In genomic region chr5:122136508-122137408, GRCm38 (mm10) we compare ENCODE assay signal across 12 mouse cellular contexts. TPM values are rescaled to one million over a fixed set of nuclear protein-coding genes. Genes with fewer than 3 reads are reported as not detected.
A peak's percentile ranks its signal among the peaks of the same experiment; 100 is the strongest.
DNase-seq lines count a peak whose midpoint lies in the region; ATAC-seq and TF ChIP-seq lines count a peak whose summit lies in the region.
"Had no signal": no experiment of that assay in that cellular context is flagged by ENCODE, and none has a peak within 500 bp of the region (broad histone marks: within the 10 kb centered on the region; RNA-seq: fewer than 3 reads in every experiment).

No protein-coding gene starts in this region.

- TF ChIP-seq EP300 in liver, postnatal 0 days (IDR thresholded peaks at IDR 0.05; ENCODE audit: low read depth), result peak; percentile 88

- TF ChIP-seq CTCF in liver, postnatal 0 days (IDR thresholded peaks at IDR 0.05; ENCODE audit: low read depth), result no peak

- peak; percentile 42 for DNase-seq in spleen, adult 12 weeks (ENCODE audit: low spot score)
- DNase-seq in spleen, postnatal 14 days (ENCODE audit: low spot score in 2 of 2), result no peak
- DNase-seq in liver, postnatal 0 days, result peak; percentile 65
- peak; percentile 90 for DNase-seq in testis, postnatal 10 days (ENCODE audit: low spot score)
- DNase-seq in layer of hippocampus, postnatal 36 days, result no peak
- DNase-seq in thymus, postnatal 4 days, result no peak
- DNase-seq in MN1 (ENCODE audit: low spot score), result no peak

- 0 out of 2 replicates have a peak overlapping the region, but pooled peaks have one; percentile 12 for H3K9ac ChIP-seq in heart, embryonic 14.5 days (ENCODE audit: low read length)
- H3K9ac ChIP-seq in liver, postnatal 0 days (replicated peaks), result no peak overlapping the region

- WGBS in heart, embryonic 14.5 days, result 14% methylated on average over 14 of the region's 14 CpGs
- whole genome bisulfite sequencing in liver, postnatal 0 days (ENCODE audit: insufficient replicate concordance), result 48% methylated on average over 14 of the region's 14 CpGs

- H3K27ac ChIP-seq in heart, embryonic 14.5 days (replicated peaks in 1 of 2; ENCODE audit: control insufficient read depth in 1 of 2, insufficient read depth in 1 of 2, low read depth in 2 of 2, low read length in 2 of 2), result peak overlapping the region; percentile 78 to 85
- H3K27ac ChIP-seq in liver, postnatal 0 days (ENCODE audit: low read depth), result no peak overlapping the region

- peak; percentile 65 for ATAC-seq in heart, embryonic 14.5 days (ENCODE audit: insufficient number of reproducible peaks, insufficient read depth, low FRiP score, low read depth)
- peak; percentile 46 for ATAC-seq in liver, postnatal 0 days

- peaks cover 28 to 34% of the 10 kb centered on the region in 2 experiments for H3K4me1 ChIP-seq in heart, embryonic 14.5 days (ENCODE audit: control insufficient read depth in 2 of 2, insufficient read depth in 2 of 2, low read length in 2 of 2)
- peaks cover 24% of the 10 kb centered on the region for H3K4me1 ChIP-seq in liver, postnatal 0 days (ENCODE audit: insufficient read depth)

- H3K9me3 ChIP-seq in heart, embryonic 14.5 days (ENCODE audit: control insufficient read depth, low read length), result no peaks in the 10 kb centered on the region
- no peaks in the 10 kb centered on the region for H3K9me3 ChIP-seq in liver, postnatal 0 days (ENCODE audit: low read length)

- H3K27me3 ChIP-seq in heart, embryonic 14.5 days (ENCODE audit: control insufficient read depth, insufficient read depth, low read length), result no peaks in the 10 kb centered on the region
- H3K27me3 ChIP-seq in liver, postnatal 0 days (ENCODE audit: insufficient read depth, low read length), result no peaks in the 10 kb centered on the region
- H3K27me3 ChIP-seq: CH12.LX had no signal

- peak overlapping the region; percentile 9 for H3K4me2 ChIP-seq in heart, embryonic 14.5 days (ENCODE audit: low read length)
- H3K4me2 ChIP-seq in liver, postnatal 0 days (ENCODE audit: low read depth, low read length), result no peak overlapping the region; the same call in 1 of the 2 replicates

- no peaks in the 10 kb centered on the region for H3K36me3 ChIP-seq in heart, embryonic 14.5 days (ENCODE audit: control insufficient read depth, insufficient read depth, low read length)
- no peaks in the 10 kb centered on the region for H3K36me3 ChIP-seq in liver, postnatal 0 days (replicated peaks; ENCODE audit: insufficient read depth, low read length)

- no peak overlapping the region for H3K4me3 ChIP-seq in heart, embryonic 14.5 days (ENCODE audit: control insufficient read depth in 1 of 2, insufficient read depth in 1 of 2, low read depth in 1 of 2, low read length in 2 of 2)
- H3K4me3 ChIP-seq in liver, postnatal 0 days (ENCODE audit: low read depth, low read length), result no peak overlapping the region

RNA-seq across cellular contexts. Expression of gene Ccdc63, which starts 3.9 kb away (rescaled TPM):
- 0.85 TPM in 1 of 2 replicates, not detected in the other for polyA plus RNA-seq in heart, embryonic 14.5 days (2014; fragmentation: Nextera tagmentation; extraction: Ambion mirVana)
- 0.13 and 0.18 TPM in 2 replicates for polyA plus RNA-seq in liver, postnatal 0 days (2015; fragmentation: Nextera tagmentation; extraction: Ambion mirVana)
- total RNA-seq in layer of hippocampus, postnatal 36 days (2021), result 1 to 10 TPM in 1 of 2 experiments, under 1 TPM in 1; 0.68 to 1.1 TPM
- total RNA-seq: midbrain, postnatal 0 days had no signal
- polyA plus RNA-seq: embryonic facial prominence, embryonic 11.5 days; midbrain, postnatal 0 days had no signal

RNA-seq across cellular contexts. Expression of gene Ppp1cc, which starts 21.3 kb away (rescaled TPM):
- polyA plus RNA-seq in heart, embryonic 14.5 days (2014; fragmentation: Nextera tagmentation; extraction: Ambion mirVana), result 229 and 248 TPM in 2 replicates
- polyA plus RNA-seq in liver, postnatal 0 days (2015; fragmentation: Nextera tagmentation; extraction: Ambion mirVana), result 97.7 and 97.9 TPM in 2 replicates
- total RNA-seq in layer of hippocampus, postnatal 36 days (2021), result 100 to 1,000 TPM; 223 to 225 TPM

RNA-seq across cellular contexts. Expression of gene Myl2, which starts 36.0 kb away (rescaled TPM):
- 10,198 and 10,957 TPM in 2 replicates for polyA plus RNA-seq in heart, embryonic 14.5 days (2014; fragmentation: Nextera tagmentation; extraction: Ambion mirVana)
- polyA plus RNA-seq in liver, postnatal 0 days (2015; fragmentation: Nextera tagmentation; extraction: Ambion mirVana), result 0.66 and 7.2 TPM in 2 replicates
- 1 to 10 TPM; 1.0 to 1.1 TPM for total RNA-seq in layer of hippocampus, postnatal 36 days (2021)
- total RNA-seq: CH12.LX; hematopoietic stem cell, adult 5-6 weeks had no signal

Comparison
In these comparisons a context has a peak if more than half of its experiments do, and no peak if none do; other contexts are left out.
1. DNase-seq: peak in spleen, adult 12 weeks (single experiment), liver, postnatal 0 days (single experiment) and testis, postnatal 10 days (single experiment); none in spleen, postnatal 14 days (0 of 2), layer of hippocampus, postnatal 36 days (0 of 2), thymus, postnatal 4 days (single experiment) and MN1 (single experiment).
2. RNA of gene Myl2, which starts 36.0 kb away (polyA plus RNA-seq): 10,198 to 10,957 TPM in heart, embryonic 14.5 days; 0.66 to 7.2 TPM in liver, postnatal 0 days; every median in the first group is over 1,000 times any median in the second.